Mouse (Mus musculus) neutrophil, adult 83 days (primary cell): ENCODE data around the gene Ccnd2. TPM values are rescaled to one million over a fixed set of nuclear protein-coding genes. Genes with fewer than 3 reads are reported as not detected.

Experiments used
- total RNA-seq, 2 experiments: library from RNA; stranded (reverse); gene quantifications; one replicate each; pipeline ENCODE4 v1.2.4; 2023

Gene Ccnd2
- total RNA-seq, result 10 to 100 TPM; 14.5 to 16.7 TPM

DNA sequence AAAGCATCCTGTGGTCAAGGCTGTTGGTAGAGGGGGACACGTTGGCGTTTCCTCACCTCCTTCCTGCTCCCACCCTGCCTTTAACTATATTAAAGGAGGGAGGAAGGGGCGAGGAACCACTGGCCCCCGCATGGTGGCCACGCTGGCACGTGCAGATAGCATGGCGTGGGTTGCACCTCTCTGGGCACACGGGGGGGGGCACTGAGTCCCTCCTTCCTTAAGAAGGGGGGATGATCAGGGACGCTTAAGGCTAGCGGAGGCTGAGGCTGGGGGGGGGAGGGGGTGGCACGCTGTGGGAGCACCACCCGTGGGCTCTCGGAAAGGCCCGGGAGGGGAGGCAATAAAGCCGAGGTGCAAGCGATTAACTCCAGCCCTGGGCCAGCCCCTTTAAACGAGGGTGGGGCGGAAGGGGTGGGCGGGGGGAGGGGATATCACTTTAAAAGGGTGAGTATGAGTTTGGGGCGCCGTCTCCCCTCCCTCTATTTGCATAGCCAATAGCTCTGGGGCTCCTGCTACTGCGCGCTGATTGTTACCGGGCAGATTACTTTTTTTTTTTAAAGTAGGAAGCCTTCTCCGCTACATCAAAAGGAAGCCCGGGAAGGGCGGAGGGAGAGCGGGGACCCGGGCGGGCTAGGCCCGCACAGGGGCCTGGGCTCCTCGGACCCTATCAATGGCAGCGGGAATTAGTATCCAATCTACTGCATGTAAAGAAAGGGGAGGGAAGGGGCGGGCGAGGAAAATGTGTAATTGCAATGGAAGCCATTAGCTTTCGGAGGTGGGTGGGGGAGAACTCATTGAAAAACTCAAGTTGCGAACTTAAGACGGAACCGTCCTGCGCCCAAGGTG lies at the start of gene Ccnd2:
Ccnd2 (minus strand) TSS at position 88 of the 846 bp plus-strand sequence.

DNA sequence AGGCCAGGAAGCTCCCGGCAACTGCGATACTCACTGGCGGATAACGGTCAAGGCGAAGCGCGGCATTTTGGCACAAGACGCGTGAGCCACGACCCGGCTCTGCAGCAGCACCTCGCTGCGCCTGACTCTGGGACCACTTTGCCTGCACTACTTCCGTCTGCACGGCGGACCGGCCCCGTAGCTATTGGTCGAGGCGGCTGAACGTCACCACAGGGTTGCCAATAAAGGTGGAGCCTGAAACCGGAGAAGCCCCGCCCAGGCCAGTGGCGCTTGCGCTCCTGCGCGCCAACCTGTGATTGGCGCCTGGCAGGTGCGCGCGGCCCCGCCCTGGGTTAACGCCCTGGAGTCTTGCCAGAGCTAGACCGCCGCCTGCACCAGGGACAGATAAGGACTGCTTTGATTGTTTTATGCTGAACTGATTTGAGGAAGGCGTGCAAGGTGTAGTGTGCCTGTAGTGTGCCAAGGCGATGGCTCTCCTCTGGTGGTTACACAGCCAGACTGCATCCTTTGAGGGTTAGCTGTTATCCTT lies 42.5 kb downstream of the Ccnd2 start, which contains the start of gene Tigar:
Tigar (minus strand) TSS at position 156 of the 529 bp plus-strand sequence.

Other genes with a start within 250 kb of the Ccnd2 start
- gene Dyrk4, start 230.4 kb downstream of the Ccnd2 start, total RNA-seq, result not detected
- gene Rad51ap1, start 212.6 kb downstream of the Ccnd2 start, total RNA-seq, result 10 to 100 TPM; 19.9 to 31.7 TPM
- gene D6Wsu163e, start 212.2 kb downstream of the Ccnd2 start, total RNA-seq, result 10 to 100 TPM; 23.4 to 23.6 TPM
- not detected for gene Fgf6, start 136.6 kb downstream of the Ccnd2 start, total RNA-seq
- gene Fgf23, start 79.3 kb downstream of the Ccnd2 start, total RNA-seq, result not detected
- gene Tigar, start 42.6 kb downstream of the Ccnd2 start, total RNA-seq, result 1 to 10 TPM; 4.3 to 4.7 TPM